Mouse (Mus musculus): ENCODE measurements at regions not wholly inside any gene's neighbourhood (a gene's known extent, or its start where the extent isn't known, plus 50 kb on each side); places are given as distances from the start of the nearest gene placed in this dataset.
A peak's percentile ranks its signal among the peaks of the same experiment; 100 is the strongest.

DNA sequence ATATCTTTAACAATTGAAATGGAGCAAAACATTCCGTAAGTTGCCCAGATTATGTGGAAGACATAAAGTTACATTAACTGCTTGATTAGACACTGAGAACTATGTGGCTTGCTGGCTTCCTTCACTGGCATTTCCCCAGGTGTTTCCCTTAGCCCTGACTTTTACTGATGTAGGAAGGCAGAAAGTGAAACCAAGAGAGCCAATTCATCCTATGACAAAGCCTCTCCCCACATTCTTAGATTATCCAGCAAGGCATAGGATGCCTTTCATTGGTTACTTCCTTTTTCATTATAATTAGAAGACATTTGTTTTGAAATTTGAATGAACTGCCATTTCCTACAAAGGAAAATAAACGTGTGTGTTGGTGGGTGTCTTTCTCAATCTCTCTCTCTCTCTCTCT lies 72.1 kb downstream of the Cdc42ep3 start:
- DNase-seq (ENCODE audit: extremely low spot score, low spot score): no peak

DNA sequence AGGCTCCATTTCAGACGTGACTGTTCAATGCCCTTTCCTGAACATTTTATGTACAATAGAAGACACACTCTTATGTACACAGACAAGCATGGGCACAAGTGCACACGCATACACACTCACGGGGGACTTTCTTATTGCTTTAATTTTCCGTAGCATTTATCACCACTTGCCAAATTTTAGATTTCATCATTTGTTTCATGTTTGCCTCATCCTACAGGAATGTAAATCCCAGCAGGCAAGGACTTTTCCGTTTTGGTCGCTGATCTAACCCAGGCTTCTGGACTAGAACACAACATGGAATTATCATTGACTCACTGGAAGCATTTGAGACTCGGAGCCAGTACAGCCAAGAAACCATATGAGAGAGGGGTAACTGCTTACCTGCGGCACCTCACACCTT lies 81.3 kb downstream of the Cdc42ep3 start:
- no peak for DNase-seq (ENCODE audit: extremely low spot score, low spot score)

DNA sequence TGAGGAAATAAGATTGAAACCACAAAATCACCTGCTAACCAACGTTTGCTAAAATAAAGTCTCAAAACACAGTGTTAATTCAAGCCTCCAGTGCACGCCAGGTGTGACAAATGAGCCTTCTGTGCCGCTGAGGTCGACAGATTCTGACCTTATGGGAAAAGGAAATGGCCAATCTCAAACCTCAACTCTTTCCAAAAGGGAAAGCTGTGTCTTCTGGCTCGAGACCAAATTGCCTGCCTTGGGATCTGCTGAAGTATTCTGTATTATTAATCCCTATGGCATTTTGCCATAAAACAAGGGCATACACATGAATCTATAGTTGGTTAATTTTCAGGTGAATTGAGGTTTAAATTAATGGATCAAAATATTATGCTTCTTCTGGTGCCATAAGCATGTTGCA lies 95.2 kb downstream of the Cdc42ep3 start:
- no peak for DNase-seq (ENCODE audit: extremely low spot score, low spot score)

DNA sequence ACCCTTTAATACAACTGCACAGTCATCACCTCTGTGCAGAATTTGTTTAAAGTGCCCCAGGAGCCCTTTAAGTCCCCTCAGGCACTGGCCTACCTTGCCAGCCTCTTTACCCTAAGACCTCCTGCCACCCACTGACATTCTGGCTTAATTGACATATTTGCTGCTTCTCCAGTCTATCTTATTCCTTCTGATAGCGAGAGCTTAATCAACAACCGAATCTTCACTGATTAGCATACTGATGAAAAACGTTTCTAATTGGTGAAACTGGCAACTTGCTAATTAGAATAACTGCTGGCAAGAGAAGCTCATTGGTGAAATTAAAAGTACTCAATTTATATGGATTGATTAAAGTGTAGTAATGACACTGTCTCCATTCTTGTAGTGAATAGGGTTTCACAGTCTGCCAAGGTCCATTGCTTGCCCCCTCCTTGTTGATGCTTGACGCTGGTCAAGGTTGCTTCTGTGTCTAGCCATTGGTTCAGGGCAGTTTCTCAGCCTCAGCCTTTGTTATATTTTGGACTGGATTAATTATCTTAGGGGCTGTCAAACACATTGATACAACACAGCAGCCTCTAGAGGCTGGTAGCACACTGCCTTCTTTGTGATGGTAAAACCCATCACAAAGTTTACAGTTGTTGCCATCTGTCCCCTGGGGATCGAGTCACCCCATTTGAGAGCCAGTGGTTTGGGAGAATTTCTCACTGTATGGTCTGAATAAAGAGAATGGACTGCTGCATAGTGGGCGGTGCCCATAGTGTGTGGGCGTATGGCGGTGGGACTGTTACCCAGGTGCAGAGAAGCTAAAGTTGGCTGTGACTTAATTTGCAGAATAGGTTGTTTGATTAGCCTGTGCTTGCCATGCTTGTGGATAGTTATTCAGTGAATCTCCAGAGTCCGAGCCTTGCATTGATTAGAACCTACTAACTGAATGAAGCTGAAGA lies 107.7 kb downstream of the Cdc42ep3 start:
- no peak for DNase-seq (ENCODE audit: extremely low spot score, low spot score)

DNA sequence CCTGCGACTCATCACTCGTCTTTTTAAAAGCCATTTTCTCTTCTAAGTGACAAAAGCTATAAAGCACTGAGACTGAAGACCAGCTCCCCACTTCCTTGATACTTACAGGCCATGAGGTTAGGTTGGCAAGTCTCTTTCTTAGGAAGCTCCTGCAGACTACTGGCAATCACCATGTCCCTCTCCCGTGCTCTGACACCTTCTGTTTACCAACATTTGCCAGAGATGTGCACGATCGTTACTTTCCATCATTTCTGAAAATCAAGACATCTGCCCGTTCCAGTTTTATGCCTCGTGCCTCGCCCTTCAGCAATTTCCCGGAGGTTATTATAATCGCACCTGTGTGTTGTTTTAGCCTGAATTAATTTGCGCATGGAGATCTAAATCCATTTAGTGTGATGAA lies 110.8 kb downstream of the Cdc42ep3 start:
- no peak for DNase-seq (ENCODE audit: extremely low spot score, low spot score)

DNA sequence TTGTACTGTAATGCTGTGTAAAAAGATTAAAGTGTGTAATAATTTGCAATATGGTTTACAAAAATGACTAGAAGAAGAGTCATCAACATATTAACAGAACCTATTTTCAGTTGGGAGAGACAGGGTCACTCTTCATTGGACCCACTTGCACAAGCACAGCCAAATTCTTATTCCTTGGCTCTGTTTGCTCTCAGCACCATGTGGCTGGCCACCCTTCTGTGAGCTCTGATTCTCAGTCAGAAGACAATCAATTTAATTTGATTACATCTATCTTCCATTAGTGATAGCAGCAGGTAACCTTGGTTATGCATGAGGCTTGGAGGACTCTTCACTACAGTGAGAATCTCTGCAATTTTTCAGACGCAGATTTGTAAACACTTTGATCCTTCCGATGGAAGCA lies 111.5 kb downstream of the Cdc42ep3 start:
- no peak for DNase-seq (ENCODE audit: extremely low spot score, low spot score)

DNA sequence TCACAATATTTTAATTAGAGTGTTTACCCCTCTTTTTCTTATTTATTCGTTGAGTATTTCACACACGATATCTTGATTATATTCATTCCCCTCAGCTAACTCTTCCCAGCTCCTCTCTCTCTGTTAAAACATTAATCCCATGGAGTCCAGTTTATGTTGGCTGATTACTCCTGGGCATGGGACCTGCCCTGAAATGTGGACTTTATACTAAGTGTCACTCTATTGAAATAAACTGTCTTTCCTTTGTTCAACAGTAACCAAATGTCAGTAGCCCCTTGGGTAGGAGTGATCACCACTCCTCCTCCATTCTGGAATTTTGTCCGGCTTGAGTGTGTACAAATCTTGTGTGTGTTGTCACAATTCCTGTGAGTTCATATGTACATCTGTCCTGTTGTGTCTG lies 113.4 kb downstream of the Cdc42ep3 start:
- no peak for DNase-seq (ENCODE audit: extremely low spot score, low spot score)

DNA sequence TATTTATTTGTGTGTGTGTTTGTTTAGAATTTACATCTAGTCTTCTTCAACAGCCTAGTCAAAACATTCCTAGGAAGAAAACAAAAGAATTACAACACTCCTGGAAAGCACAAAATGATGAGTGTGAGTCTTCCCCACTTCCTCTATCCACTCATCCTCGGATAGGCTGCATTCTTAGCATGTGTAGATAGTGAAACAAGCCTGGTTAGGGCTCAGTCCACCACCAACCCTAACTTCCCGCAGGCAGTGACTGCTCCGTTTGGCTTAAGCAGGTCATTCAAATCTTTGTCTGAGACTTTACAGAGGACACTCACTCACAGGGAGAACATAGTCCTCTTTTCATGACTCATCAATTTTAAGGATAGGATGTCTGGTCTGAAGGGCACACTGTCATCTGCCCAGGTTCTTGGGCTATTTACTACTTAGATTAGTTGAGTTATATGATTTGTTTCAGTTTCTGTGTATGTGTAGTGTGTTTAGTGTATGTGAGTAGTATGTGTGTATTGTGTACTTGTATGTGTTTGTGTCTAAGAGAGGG lies 118.6 kb downstream of the Cdc42ep3 start:
- DNase-seq (ENCODE audit: extremely low spot score, low spot score): no peak

DNA sequence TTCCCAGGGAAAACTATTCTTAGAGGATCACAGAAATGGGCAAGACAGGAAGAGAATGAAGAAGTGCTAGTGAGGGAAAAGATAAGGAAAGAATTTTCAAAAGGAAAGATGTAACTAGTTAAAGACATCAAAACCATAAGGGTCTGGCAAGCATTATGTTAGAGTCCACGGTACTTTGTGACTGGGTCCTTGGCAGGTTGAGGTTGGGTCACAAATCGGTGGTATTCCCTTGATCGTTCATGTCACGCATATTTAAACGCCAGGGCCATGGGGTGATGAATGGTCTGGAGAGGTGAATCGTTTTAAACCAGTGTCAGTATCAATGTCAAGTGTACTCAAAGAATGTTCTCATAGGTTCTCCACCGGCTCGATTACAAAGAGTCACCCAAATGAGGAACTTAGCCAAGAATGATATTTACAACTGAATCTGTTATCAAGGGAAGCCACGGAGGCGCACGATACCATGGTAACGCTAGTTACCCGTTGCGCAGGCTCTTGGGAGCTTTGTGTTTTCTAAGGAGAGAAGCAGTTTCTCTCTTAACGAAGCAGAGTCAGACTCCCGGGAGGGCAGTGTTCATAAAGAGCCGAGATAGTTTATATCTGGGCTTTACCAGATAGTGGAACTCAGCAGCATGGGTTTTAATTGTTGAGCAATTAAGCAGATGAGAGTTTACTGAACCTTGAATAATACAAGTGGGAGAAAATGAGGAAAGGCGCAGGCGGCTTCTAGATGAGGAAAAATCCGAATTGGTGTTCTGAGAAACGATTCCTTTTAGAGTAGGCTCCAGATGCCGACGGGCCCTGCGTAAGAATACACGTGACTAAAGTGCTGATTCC lies 124.0 kb downstream of the Cdc42ep3 start:
- no peak for DNase-seq (ENCODE audit: extremely low spot score, low spot score)

DNA sequence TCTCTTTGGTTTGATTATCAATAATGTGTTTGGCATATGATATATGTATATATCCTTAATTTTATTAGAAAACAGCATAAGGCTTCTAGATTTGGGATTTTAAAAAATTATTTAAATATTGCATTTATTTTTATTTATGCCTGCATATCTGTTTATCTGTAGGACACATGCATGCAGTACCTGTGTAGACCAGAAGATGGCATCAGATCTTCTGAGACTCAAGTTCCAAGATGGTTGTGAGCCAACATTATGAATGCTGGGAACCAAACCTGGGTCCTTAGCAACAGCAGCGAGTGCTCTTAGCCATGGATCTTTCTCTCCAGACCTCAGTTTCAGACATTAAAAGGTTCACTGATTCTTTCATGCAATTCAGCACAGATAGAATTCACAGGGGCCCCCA lies 148.3 kb downstream of the Cdc42ep3 start:
- DNase-seq (ENCODE audit: extremely low spot score, low spot score): no peak

DNA sequence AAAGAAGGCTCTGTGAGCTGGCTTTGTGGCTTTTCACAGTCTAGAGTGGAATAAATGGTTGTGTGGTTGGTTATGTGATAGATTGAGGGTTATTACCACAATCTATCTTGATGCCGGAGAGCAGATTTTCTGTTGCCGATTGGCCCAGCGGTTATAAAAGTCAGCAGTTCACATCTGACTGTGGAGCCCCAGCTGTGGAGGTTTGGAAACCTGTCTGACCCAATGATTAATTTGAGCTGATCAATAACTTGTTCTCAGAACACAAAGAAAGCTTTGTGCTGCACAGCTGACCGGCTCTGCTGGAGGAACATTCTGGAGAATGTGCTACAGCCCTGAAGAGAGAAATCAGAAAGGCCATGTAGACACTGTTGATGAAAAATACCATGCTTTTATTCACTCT lies 148.8 kb downstream of the Cdc42ep3 start:
- DNase-seq (ENCODE audit: extremely low spot score, low spot score): no peak

DNA sequence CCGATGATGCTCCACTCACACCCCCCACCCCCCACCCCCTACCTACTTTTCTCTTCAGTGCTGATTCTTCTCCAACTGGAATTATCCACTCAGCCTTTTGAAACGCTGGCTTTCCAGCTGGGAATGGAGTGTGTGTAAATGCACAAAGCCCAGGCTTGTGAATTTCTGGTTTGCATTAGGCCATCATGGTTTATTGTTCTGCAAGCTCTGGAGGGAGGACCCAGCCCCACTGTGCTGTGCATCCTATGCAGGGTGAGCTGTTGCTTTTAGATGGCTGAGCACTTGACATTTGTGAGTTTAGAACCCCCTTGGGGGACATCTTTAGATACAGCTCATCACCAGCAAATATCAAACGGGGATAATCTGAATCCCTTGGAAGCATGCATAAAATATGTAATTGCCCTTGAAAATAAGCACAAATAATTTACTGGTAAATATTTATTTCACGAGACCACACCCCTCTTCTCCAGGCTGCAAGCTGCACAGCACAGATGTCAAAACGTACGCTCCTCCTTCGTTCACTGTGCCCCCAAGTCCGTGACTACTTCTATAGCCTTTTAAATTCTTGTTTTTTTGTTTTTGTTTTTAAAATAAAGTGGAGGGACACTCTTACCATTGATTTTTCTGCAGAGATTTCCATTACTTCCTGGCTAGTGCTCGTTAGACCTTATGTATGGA lies 148.2 kb downstream of the Qpct start:
- DNase-seq (ENCODE audit: extremely low spot score, low spot score): peak; percentile 17

DNA sequence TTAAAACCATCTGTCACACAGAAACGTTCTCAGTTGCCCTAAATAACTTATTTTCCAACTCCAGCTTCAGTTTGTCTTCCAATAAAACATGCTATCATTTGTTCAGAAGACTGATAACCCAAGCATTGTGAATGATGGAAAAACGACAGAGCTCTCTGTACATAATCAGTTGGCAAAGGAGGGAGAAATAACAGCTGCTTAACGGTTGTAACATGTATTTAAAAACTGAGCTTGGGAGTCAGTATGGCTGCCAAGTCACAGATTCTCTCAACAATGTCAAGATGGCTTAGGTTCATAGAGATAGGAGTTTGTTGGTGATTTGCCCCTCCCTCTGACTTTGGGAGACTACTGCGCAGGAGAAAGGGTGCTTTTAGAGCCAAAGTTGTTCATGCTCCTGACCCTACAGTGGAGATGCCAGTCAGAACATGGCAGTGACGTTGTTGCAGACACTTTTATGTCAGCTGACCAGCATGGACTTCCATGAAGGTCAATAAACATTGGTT lies 140.2 kb downstream of the Qpct start:
- DNase-seq (ENCODE audit: extremely low spot score, low spot score): no peak

DNA sequence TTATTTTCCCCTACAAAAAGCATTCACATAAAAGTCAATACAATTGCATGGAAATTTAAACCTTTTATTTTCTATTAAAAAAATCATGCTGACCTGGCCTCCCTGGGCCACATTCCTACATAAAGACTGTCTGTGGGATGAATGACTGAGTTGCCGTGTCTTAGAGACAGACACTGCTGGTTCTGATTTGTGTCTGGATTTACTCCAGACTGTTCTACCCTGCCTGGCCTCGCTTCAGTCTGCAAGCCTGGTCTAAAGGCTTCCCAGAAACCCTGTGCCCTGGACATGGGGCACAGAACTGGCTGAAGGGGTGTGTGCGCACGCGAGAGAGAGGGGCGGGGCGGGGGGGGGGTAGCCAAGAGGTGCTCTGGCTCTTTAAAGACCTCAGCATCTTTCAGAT lies 136.6 kb downstream of the Qpct start:
- DNase-seq (ENCODE audit: extremely low spot score, low spot score): no peak

DNA sequence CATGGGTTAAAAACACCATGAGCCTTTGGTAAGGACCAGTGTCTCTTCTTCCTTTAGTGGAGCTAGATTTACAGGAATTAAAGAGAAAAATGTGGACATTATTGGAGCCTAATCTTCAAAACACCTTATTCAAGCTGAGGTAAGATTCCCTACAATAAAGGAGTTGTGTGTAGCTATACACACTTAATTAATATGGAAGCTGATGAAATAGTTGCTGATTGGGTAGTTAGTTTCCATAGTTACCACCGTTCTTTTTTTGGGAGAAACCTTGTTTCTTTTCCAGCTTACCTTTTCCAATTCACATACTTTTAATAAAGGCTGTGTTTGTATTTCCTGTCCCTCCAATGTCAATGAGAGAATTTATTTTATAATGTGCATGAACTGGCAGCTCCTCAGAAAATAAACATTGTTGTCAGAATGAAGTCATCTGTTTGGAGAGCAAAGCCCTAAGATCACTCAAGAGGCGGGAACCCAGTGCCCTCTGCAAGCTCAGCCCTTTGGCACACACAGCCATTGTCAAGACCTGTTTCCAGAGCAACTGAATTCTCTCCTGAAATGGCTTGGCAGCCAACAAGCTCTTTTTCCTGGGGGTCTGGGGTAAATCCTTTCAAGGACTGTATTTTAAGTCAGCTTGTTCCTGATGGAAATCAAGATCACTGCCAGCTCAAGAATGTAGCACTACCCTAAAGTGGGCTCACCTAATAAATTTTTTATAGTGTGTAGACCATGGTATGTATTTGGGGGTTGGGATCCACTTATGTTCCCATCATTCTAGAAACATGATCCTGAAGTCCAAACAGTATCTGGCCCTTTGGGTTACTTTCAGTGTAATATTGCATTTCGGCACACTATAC lies 128.8 kb downstream of the Qpct start:
- DNase-seq (ENCODE audit: extremely low spot score, low spot score): no peak

DNA sequence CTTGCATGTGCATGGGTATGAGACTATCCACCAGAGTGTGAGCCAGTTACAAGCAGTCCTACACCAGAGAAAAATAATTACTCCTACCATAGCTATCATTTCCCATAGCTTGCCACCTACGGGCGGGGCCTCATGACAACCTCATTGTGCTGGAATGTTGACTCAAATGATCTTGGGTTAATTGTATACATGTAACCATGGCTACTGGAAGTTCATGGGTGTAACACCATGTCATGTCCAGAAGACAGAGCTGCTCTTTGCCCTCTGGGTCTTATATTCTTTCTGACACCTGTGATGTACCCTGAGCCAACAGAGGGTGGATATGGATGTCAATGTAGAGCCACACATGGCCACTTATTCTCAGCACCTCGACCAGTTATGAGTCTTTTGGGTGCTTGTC lies 125.6 kb downstream of the Qpct start:
- DNase-seq (ENCODE audit: extremely low spot score, low spot score): no peak

DNA sequence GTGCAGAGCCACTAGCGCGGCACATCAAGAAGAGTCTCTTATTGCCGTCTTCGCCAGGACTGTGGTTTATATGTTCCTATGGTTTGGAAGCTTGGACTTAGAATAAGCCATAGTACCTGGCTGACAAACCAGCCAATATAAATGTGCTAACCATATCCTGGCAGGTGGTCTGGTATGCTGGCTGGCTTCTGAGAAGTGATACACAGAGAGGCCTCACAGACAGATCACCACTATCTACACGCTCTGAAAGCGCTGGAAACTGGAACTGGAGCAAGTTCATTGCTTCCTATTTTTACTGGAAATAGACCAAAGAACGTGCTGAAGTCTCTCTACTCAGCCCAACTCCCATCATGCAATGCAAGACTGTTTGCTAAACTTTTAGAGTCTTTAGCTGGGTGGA lies 124.7 kb downstream of the Qpct start:
- DNase-seq (ENCODE audit: extremely low spot score, low spot score): no peak

DNA sequence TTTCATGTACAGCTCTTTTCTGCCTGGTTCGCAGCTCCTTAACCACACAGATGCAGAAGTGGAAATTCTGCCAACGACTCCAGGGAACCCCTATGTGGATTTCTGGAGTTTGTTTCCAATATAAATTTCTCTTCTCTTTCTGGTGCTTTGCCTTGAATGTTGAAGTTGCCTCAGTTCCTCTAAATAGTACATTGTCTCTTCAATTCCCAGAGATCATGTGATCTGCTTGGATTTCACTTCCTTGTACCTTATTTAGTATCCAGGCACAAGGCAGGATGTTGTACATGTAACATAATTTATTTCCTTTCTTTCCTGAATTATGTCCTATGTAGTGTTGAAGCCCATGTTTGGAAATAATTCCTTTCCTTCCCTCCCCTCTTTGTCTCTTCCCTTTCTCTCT lies 123.7 kb downstream of the Qpct start:
- DNase-seq (ENCODE audit: extremely low spot score, low spot score): no peak

DNA sequence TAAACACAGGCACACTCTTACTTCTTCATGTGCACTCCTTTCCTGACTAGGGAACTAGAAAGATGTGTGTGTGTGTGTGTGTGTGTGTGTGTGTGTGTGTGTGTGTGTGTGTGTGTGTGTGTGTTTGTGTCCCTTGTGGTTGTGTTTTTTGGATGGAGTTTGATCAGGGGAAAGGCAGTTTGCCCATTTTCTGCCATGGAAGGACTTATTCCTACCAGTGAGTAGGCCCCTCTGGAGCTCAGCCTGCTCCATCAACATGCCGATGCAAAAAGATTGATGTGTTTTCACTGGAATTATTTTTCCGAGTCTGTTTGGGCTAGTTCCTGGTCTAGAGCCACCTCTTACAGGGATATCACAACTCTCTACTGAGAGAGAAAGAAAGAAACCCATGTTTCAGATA lies 120.6 kb downstream of the Qpct start:
- peak; percentile 12 for DNase-seq (ENCODE audit: extremely low spot score, low spot score)

DNA sequence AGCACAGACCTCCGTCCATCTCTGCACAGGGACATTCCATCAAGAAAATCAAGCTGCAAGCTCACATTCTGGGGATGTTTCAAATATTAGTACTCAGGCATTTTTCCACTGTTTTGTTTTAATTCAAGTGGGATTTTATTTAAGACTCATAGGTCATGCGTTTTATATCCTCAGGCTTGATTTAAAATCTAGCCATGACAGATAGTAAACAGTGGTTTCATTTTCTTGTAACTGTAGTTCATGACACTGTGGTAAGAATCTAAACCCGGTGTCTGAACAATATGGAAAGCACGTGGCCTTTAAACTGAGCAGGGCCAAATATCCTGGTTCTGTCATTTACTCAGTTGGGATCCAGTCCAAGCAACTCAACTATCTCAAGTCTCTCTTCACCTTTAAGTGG lies 119.0 kb downstream of the Qpct start:
- no peak for DNase-seq (ENCODE audit: extremely low spot score, low spot score)

DNA sequence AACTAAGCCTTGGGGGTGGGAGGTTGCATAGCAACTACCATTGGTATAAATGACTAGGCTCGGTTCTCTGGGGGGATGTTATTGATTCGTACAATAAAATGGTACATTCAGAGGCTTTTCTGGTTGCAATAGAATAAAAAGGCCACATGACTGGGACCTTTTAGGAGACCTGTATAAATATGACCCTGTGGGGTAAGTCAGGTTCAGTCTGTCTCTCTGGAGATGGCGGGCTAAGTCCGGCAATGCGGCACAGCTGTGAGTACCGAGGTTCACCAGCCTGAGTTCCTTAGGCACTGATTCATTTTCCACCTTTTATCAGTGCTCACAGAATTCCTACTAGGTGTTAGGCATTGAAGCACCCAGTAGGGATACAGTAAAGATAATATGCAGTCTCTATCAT lies 115.5 kb downstream of the Qpct start:
- DNase-seq (ENCODE audit: extremely low spot score, low spot score): peak; percentile 5

All from neural tube, embryonic 10.5 days (tissue).